Mouse (Mus musculus) heart, postnatal 0 days (tissue): ENCODE measurements around the gene Bhlhe40.

Experiments used
- CTCF ChIP-seq: IDR thresholded peaks from 2 replicates; pipeline ENCODE4 v1.5.1; 2016; ENCODE audit warnings: antibody characterized with exemption, control low read depth, low read depth
- EP300 ChIP-seq: IDR thresholded peaks from 2 replicates; pipeline ENCODE4 v1.6.1; 2016; ENCODE audit warnings: antibody characterized with exemption, low read depth

DNA sequence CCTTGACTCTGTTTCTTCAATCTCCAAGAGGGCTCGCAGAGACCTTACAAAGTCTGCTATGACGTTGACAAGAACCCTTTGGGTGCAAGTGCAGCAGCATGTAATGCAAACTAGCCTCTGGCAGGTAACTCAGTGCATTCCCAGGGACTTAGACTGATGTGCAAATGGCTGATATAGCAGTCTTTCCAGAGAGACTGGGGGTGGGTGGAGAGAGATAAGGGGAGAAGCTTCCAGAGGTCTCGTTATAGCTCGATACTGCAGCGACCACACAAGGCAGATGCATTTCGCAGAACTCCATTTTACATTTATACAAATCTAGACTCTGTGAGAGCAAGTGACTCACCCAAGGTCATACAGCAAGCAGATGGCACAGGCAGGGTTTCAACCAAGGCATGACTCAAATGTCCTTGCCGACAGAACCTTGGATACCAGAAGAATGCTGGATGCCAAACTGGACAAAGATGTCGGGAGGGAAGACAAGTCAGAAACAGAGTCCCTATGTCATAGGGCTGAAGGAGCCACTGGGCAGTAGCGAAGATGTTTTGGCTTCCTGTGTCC, 16.4 kb downstream of the Bhlhe40 start:
- no peak for TF ChIP-seq CTCF
- no peak for TF ChIP-seq EP300
